Mouse (Mus musculus): ENCODE results near the gene Dlg2.

Dlg2 gene

DNA sequence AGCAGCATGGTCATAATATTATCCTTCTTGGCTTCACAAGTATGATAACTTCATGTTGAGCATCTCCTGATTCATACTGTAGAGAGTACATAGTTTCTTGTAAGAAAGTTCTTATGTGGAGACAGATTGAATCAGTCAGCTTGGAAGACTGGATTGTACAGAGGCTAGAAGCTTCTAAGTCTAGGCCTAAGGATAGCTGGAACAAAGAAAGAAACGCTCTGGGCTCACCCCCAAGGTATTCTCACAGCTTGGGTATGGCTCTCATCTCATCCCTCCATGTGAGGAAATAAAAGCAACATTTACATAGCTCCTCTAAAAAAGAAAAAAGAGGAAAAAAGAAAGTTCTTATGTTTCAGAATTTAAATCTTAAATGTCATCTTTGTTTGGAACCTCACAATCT is 1466.8 kb downstream of the Dlg2 start:
- DNase-seq, result no peak

DNA sequence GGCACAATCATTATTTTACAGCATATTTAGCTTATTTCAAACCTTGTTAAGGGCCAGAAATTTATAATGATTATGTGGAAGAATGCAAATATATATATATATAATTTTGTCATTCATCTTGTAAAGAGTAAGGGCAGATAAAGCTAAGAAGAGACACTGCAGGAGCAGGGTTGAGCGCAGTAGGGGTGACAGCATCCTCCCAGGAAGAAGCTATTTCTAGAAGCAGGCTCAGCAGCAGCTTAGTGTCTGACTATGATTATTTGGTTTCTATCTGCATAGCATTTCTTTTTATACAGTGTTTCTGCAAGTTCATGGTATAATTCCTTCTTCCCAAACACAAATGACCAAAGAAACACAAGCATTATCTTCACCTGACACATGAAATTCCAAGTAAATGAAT is 1479.1 kb downstream of the Dlg2 start:
- DNase-seq, result no peak

DNA sequence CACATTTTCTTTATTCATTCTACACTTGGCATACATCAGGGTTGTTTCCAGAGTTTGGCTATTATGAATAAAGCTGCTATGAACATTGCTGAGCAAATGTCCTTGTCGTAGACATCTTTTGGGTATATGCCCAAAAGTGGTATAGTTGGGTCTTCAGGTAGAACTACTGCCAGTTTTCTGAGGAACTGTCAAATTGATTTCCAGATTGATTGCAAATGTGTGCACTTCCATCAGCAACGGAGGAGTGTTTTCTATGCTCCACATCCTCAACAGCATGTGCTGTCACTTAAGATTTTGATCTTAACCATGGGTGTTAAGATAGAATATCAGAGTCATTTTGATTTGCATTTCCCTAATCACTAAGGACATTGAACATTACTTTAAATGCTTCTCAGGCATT is 1486.5 kb downstream of the Dlg2 start:
- peak in 1 of 2 experiments; percentile 11 for DNase-seq

DNA sequence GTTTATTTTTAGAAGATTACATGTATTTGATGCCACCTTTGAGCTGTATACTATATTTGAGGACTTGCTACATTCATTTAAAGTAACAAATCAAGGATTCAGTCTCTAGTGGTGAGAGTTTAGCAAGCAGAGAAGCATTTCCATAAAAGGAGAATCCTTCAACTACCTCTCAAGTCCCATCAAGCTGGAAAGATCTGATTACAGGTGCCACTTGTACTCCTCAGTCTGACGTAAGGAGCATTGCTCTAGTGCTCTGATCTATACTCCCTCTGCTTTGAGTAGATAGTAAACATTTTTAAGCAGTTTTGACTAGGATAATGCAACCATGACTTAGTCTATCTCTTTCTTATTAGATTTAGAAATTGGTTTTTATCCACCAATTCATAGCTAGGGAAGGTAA is 1496.5 kb downstream of the Dlg2 start:
- no peak for DNase-seq

DNA sequence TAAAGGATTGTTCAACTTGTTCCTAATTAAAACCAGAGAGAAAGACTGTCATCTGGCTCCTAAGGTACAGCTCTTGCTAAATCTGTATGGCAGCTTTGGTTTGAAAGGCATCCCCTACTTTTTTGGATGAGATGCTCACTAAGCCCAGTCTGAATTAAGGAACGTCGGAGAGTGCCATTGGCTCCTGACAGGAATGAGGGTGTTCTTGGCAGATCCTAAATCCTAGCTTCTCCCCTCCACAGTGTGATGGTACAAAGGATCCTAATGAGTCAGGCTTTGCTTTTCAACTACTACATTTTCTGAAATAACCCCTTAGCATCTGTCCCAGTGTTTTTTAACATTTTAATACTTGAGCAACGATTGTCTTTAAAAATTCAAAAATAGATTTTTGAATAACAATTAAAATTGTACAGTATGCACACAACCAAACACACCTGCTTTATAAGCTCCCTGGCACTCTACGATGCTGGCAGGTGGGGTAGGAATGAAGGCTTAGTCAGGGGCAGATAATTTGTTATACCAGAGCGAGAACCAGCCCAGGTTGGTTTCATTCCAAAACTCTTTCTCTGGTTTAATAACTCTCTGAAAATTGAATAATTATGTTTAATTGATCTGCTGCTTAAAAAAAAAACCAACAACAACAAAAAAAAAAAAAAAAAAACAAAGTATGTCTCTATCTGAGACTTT is 1527.4 kb downstream of the Dlg2 start:
- DNase-seq, result peak; percentile 57 to 62

DNA sequence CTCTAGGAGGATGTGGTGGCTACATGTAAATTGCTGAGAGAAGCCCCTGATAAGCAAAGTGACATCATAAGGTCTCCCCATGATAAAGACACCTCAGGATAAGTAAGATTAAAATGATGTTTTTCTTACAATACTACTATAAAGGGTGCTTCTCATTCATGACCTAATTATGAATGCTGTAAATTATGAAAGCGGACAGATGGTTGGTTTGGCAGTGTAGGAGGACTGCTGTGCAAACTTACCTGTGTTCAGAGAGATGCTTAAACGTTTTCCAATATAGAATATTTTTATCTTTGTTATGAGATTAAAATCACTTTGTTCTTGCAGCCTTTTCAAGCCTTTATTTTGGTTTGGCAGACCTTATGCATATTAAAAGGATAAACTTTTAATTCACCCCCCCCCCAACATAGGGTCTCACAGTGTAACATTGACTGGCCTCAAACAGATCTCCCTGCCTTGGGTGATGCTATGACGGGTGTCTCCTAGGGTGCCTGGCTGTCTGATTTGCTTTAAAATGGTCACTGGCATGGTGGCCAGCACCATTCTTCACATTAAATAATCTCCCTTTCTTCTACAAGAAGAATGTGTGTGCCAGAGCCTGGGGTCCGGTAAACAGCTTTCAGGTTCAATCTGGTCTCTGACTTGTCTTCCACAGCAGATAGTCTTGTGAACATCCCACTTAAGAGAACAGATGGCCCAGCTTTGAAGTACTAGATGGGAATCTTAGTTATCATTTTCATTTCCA is 1529.4 kb downstream of the Dlg2 start:
- DNase-seq, result peak; percentile 38 to 60

DNA sequence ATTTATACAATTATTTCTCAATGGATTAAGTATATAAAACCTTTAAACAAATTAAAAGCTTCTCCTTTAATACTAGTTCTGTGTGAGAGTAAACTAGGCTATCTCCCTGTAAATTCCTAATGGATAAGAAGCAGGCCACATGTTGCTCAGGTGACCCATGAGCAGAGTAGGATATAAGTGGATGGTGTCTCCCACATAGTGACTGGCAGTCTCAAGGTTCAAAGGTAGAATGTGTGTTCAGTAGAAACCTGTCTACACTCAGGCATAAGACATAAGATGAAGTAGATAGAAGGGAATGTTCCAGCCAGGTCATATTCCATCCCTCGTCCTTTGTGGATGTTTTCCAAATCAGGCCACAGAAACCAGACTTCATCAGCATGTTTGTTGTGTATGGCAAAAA is 1532.2 kb downstream of the Dlg2 start:
- no peak for DNase-seq

DNA sequence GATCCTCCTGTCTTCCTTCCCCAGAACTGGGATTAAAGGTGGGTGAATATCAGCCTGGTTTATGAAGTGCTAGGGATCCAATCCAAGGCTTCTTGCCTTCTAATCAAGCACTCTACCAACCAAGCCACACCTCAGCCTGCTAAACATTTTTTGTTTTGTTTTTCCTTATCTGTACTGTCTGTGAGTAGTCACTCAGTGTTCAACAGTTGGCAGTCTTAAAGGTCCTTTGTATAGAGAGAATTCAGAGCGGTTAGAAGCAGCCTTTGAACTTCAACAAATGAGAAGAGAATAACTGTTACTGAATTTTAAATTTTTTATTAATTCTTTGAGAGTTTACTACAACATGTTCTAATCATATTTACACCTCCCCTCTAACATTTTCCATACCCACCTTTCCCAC is 1548.5 kb downstream of the Dlg2 start:
- DNase-seq, result no peak

DNA sequence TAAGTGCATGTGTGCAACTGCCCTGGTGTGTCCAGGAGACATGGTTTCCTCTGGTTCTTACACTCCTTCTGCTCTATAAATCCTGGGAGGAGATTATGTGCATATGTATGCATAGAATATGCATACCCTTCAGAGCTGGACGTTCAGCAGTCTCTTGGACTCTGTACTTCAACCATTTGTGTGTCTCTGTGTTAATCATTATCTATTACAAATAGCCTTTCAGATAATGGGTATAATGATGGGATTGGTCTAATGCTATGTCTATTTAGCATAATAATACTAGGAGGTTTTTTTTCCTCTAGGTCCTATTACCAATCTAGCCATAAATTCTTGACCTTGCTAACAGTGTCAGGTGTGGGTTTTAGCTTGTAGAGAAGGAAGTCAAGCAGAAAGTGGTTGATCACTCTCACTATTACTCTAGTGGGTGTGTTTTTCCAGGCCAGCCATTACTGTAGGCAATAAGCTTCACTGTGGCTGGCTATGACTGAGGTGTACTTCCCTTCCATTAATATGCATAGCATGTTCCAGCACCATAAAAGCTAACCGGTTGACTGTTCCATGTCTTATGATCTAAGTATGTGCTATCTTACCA is 1549.1 kb downstream of the Dlg2 start:
- no peak for DNase-seq

DNA sequence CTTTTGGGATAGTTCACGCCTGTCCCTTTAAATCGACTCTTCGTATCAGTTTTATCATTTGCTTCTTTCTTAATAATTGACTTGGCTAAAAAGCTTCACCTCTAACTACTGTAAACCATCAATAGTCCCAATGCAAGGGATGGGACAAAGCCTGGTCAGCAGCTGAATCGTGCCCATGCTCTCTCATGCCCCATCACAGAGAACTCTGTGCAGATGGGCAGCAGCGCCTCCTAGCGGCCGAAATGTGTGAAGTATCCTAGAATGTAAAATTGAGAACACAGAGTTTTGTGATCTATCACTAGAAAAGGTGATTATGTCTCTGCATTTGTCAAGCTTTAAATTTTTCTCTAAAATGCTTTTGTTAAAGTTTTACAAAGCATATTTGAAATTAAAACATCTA is 1550.6 kb downstream of the Dlg2 start:
- peak; percentile 88 to 93 for DNase-seq

DNA sequence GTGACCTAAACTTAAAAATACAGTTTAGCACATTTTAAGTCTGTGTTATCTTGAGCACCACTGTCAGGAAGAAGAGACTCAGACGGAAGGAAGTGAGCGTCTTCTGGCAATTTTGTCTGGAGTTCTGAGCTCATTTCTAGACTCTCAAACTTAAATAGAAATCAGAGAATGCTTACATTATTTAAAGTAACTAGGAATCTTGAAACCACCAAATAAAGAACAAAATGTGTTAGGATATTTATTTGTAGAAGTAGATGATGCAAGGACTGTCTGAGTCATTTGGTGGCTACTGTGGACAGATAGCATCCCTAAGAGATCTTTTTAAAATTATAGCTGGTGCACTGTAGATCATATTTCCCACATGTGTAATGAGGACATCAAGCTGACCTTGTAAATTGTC is 1557.8 kb downstream of the Dlg2 start:
- no peak for DNase-seq

DNA sequence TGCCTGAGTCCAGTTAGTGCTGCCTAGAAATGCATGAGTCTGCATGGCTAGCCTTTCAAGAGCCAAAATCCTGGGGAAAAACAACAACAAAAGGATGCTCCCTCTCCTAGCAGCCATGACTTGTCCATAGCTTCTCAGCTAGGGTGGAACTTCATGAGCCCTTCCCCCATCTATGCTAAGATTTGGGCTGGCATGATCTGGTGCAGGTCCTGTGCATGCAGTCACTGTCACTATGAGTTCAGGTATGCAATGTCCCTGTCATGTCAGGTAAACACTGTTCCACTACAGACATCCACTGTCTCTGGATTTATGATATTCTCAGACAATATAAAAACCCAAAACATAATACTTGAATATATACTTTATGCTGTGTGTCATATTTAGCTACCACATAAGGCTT is 1563.7 kb downstream of the Dlg2 start:
- no peak for DNase-seq

DNA sequence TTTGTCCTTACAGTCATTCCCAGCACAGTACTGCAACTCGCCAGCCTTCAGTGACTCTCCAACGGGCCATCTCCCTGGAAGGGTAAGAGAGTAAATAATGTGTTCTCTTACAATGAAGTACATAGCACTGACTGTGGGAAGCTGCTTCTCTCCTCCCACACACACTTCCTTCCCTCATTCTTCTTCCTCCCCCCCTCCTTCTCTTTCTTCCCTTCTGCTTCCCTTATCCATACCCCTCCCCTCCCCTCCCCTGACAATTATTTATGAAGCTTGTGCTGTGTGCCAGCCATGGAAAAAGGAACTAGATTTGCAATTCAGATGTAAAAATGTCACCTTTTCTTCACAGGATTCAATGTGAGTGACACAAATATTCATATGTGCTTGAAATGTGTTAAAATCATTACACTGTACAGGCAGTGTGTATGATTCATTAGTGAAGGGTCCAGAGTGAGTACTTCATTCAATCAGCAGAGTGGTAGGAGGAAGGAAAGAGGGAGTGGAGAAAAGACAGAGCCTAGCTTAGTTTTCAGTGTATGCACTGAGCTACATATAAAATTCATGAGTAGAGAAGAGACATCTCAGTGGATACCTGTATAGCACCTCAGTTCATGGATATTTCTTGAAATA is 1564.4 kb downstream of the Dlg2 start:
- no peak for DNase-seq

DNA sequence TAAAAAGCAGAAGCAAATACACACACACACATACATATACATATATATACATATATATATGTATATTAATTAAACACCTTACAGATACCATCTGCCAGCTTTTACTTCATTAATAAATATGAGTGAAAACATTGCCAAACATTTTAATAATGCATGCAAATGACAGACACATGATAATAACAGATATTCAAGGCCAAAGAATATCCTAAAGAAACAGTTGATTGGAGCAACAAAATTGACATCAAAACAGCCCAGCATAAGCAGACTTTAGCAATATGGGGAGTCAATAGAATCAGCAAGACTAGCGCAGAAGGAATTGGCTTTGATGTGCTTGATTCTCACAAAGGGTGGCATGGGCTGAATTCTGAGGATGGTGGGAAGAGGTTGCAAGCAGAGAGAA is 1568.5 kb downstream of the Dlg2 start:
- DNase-seq, result no peak

DNA sequence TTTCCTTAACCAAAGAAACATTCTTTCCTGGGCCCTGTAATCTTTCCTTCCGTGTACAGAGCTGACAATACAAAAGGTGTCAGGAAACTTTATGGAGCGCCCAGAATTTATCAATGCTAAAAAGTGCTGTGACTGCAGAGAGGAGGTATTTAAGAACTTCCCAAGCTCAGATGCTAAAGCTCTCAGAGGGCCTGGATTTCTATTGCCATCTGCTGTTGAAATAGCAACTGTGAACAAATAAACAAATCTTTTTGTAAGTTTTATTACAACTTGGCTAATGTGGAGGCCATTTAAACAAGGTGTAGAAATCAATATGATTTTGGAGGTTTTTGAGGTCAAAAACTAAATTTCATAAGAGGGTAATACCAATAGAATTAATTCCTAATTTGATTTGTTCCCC is 1570.8 kb downstream of the Dlg2 start:
- DNase-seq, result no peak

DNA sequence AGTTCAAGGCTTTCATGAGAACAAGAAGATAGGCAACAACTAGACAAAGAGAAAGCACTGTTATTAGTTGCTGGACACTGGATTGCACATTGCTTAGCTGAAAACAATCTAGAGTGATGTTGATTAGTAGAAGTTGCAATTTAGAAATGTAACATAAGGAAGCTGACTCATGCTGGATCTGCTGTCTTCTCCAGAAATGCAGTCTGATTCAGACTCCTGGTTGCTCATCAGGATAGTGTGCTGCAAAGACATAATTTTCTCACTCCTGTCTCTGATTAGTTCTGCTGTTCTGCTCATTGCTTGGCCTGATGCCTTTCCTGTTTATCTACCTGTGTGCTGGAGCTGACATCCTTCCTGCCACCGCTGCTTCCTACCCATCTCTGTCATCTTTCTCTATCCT is 1572.4 kb downstream of the Dlg2 start:
- no peak for DNase-seq

DNA sequence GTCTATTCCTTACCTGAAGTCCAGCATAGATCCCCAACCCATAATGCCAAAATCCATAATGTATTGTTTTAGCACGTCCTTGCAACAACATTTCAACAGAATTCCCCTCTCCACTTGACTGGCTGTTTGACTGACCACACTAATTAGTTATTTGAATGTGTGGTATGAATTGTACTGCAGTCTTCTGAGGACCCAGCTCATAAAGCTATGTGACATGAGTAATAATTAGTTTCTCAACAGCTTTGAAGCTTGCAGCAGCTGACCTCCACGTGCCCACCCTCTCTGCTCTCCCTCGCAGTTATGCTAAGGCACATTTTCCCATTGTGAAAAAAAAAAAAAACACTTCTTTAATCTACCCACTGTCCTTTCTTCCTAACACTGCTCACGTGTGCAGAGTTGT is 1590.4 kb downstream of the Dlg2 start:
- no peak for DNase-seq

DNA sequence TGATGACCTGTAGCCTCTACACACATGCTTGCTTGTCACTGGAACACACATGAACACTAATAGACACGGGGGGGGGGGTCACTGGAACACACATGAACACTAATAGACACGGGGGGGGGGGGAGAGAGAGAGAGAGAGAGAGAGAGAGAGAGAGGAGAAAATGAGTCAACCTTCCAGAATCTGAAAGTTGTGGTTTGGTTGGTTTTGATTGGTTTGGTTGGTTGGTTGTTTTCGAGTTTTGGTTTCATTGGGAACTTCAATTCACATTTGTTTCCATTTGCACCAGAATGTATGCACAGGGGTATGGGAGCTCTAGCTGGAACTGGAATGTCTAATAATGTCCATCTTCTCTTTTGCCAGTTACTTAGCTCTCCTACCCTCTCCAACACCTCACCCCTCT is 1611.0 kb downstream of the Dlg2 start:
- no peak for DNase-seq

DNA sequence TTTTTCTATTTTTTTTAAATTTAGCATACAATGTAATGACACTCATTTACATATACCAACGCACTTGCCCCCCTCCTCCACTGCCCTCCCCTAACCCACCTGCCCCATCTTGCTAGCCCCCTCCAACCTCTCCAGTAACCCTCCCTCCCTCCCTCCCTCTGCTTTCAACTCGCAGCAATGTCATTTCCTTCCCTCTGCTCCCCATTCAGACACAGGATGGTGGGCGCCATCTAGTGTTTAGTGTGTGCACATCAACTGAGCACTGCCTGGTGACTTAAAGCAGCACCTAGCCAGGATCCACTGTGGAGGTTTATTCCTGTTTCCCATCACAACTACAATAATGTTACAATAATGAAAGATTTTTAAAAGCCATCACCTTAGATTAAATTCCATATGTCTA is 1617.4 kb downstream of the Dlg2 start:
- DNase-seq, result peak; percentile 85 to 86

DNA sequence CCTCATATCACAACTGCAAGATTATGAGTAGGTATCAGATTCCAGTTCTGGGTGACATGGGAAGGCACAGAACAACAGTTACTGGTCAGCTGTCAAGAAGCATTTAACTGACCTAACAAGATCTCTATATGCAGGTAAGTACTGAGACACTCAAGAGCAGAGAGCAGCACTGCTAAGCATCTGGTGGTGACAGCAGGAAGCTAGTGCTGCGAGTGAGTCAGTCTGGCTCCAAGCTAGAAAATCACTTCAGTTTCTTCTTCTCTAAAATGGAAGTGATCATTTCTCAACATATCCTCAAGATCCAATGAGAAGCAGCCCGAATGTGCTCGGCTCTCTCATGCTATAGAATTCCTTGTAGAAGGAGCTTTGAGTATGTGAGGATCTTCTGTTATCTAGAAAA is 1618.7 kb downstream of the Dlg2 start:
- DNase-seq, result no peak

DNA sequence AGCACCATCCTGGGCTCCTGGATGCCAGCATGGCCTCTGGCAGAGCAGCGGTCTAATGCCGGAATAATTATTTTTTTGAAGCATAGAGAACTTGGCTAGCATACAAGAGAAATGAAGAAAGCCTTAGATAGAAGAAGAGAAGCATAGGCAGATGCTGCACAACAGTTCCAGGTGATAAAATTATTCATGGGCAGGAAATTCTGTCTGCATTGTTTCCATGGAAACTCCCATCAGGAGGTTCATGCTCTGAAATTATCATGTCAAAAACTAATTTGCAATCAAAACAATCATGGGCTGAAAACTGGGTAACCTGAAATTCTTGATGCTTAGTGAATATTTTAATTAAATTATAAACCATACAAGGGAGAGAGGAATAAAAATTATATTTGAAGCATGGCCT is 1624.4 kb downstream of the Dlg2 start:
- DNase-seq, result peak in 1 of 2 experiments; percentile 18

DNA sequence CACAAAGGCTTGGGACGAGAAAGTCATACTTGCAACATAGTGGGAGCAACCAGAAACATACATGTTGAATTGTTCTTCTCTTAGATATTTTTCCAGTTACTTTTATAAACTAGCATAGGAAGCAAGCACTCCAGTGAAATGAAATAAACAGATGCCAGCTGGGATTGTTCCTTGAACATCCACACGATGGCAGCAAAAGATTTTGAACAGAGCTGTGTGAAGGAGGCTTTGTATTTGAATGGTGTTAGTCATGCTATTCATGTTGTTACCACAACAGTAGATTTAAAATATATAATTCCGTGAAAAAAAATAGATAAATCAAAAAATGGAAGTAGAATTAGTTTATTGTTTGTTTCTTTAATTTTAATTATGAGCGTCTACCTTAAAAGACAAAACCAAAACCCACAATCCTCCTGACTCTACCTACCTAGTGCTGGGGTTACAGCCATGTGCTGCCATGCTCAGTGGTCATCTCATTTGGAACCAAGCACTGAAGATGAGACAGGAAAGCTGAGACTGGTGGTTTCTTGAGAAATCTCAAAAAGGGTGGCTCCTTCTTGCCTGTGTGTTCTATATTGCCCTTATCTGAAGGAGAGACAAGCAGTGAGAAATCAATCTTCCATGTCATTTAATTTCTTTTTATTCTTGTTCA is 1626.5 kb downstream of the Dlg2 start:
- peak; percentile 78 to 86 for DNase-seq

DNA sequence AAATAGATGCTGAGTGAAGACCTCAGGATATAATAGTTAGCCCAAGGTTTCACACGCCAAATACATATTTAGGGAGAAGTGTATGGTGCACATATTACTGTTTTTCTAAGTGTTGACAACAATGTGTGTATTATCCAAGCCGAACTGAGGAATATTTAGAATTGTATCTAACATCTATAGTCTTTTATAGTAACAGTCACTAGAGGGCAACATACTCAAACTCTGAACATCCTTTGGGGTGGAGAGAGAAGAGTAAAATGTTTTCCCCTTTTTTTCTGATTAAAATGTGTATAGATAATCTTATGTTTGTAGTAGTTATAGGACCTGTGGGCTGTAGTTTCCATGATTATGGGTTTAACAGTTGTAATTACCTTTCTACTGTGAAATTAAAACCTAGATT is 1629.0 kb downstream of the Dlg2 start:
- peak in 1 of 2 experiments; percentile 45 for DNase-seq

Measured in cerebellum, postnatal 10 days (tissue).